Mouse (Mus musculus) heart, postnatal 10 days (tissue): ENCODE data around the gene Ugt1a7c. TPM values are rescaled to one million over a fixed set of nuclear protein-coding genes. Genes with fewer than 3 reads are reported as not detected.

Experiments used
- DNase-seq, 2 experiments: peaks; one replicate each; pipeline ENCODE4 v3.0.0; 2021
- intact Hi-C: fragments of 180-260 bp; cut with DNase I; formaldehyde crosslinking; loops from one replicate; pipeline ENCODE4 v1.15.1; 2025
- total RNA-seq, 2 experiments: library from RNA; stranded (reverse); gene quantifications; 2 replicates each; pipeline ENCODE4 v1.2.3; 2021

Ugt1a7c gene
- total RNA-seq, 2 experiments from 2014 or later, result 1.3 to 1.7 TPM

GRCm38 (mm10) chr1:88234646-88235045 is 139.8 kb downstream of the Ugt1a7c start:
- intact Hi-C loops, result no loop called here
- DNase-seq, result no peak

GRCm38 (mm10) chr1:88235046-88235893 is 140.4 kb downstream of the Ugt1a7c start:
- DNase-seq, result no peak
- intact Hi-C loops, result no loop called here

- DNase-seq, result no peak
- intact Hi-C loops, result no loop called here
Measured at GRCm38 (mm10) chr1:88235894-88236415, 141.1 kb downstream of the Ugt1a7c start.

- no peak for DNase-seq
- intact Hi-C loops, result no loop called here
Measured at GRCm38 (mm10) chr1:88237311-88237710, 142.4 kb downstream of the Ugt1a7c start.

GRCm38 (mm10) chr1:88238771-88239170 is 143.9 kb downstream of the Ugt1a7c start:
- intact Hi-C loops, result no loop called here

GRCm38 (mm10) chr1:88240072-88240471 is 145.2 kb downstream of the Ugt1a7c start:
- intact Hi-C loops, result no loop called here
- no peak for DNase-seq

More at GRCm38 (mm10) chr1:88238771-88239170, 143.9 kb downstream of the Ugt1a7c start:
- no peak for DNase-seq

- DNase-seq, result no peak
- intact Hi-C loops, result no loop called here
Measured at GRCm38 (mm10) chr1:88240579-88240978, 145.7 kb downstream of the Ugt1a7c start.

- DNase-seq, result no peak
- intact Hi-C loops, result no loop called here
Measured at GRCm38 (mm10) chr1:88243861-88244260, 149.0 kb downstream of the Ugt1a7c start.

GRCm38 (mm10) chr1:88245881-88246280 is 151.0 kb downstream of the Ugt1a7c start:
- intact Hi-C loops, result no loop called here
- no peak for DNase-seq

- intact Hi-C loops, result no loop called here
- no peak for DNase-seq
Measured at GRCm38 (mm10) chr1:88246386-88246785, 151.5 kb downstream of the Ugt1a7c start.

GRCm38 (mm10) chr1:88247660-88248059 is 152.8 kb downstream of the Ugt1a7c start:
- no peak for DNase-seq
- intact Hi-C loops, result no loop called here

GRCm38 (mm10) chr1:88248658-88249057 is 153.8 kb downstream of the Ugt1a7c start:
- intact Hi-C loops, result no loop called here
- no peak for DNase-seq

- intact Hi-C loops, result no loop called here
- no peak for DNase-seq
Measured at GRCm38 (mm10) chr1:88249596-88249995, 154.7 kb downstream of the Ugt1a7c start.

GRCm38 (mm10) chr1:88250023-88250422 is 155.2 kb downstream of the Ugt1a7c start:
- intact Hi-C loops, result no loop called here

GRCm38 (mm10) chr1:88253106-88253505 is 158.2 kb downstream of the Ugt1a7c start:
- no peak for DNase-seq
- intact Hi-C loops, result no loop called here

More at GRCm38 (mm10) chr1:88250023-88250422, 155.2 kb downstream of the Ugt1a7c start:
- no peak for DNase-seq

- intact Hi-C loops, result no loop called here
- no peak for DNase-seq
Measured at GRCm38 (mm10) chr1:88253540-88253939, 158.7 kb downstream of the Ugt1a7c start.

- no peak for DNase-seq
- intact Hi-C loops, result no loop called here
Measured at GRCm38 (mm10) chr1:88254793-88255465, 160.1 kb downstream of the Ugt1a7c start.

GRCm38 (mm10) chr1:88255466-88255857 is 160.6 kb downstream of the Ugt1a7c start:
- intact Hi-C loops, result no loop called here
- no peak for DNase-seq

GRCm38 (mm10) chr1:88255989-88256754 is 161.3 kb downstream of the Ugt1a7c start:
- no peak for DNase-seq
- intact Hi-C loops, result no loop called here

- no peak for DNase-seq
- intact Hi-C loops, result no loop called here
Measured at GRCm38 (mm10) chr1:88256886-88257663, 162.2 kb downstream of the Ugt1a7c start.
